Mouse (Mus musculus): ENCODE measurements at regions not wholly inside any gene's neighbourhood (a gene's known extent, or its start where the extent isn't known, plus 50 kb on each side); places are given as distances from the start of the nearest gene placed in this dataset.

DNA sequence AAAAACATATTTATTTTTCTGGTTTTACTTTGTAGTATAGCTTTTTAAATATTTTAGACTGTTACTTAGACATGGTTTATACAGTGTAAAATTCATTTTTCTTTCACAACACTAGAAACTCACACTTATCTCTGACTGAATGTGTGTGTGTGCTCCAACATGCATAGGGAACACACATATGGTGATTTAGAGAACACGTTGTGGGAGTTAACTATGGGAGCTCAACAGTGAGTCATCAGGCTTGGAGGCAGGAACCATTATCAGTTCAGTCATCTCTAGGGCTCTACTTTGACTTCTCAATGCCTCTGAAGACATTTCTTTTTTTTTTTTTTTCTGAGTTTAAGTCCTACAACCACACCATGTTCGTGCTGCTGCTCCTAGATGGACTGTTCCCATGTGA, 997.5 kb upstream of the Mms22l start:
- no peak overlapping the region for H3K9ac ChIP-seq (ENCODE audit: insufficient read depth, low read depth)
- dilution Hi-C loops (cut with MboI; ENCODE audit: extremely low pct_ligation_motif_present, extremely low pct_unique_long_range_greater_than_20kb, low sequenced_read_pairs) = no loop called here
- TF ChIP-seq MXI1 (IDR thresholded peaks at IDR 0.05; ENCODE audit: low read depth, low read length) (no peak), TBP (conservative IDR thresholded peaks at IDR 0.05; ENCODE audit: low read depth, low read length) (no peak), IRF4 (IDR thresholded peaks at IDR 0.05; ENCODE audit: low read depth, low read length) (no peak), ZC3H11A (IDR thresholded peaks at IDR 0.05; ENCODE audit: low read depth, low read length) (no peak), JUN (IDR thresholded peaks at IDR 0.05; ENCODE audit: insufficient read depth, low read depth, low read length) (no peak), HCFC1 (IDR thresholded peaks at IDR 0.05; ENCODE audit: low read depth, low read length) (no peak), CHD1 (IDR thresholded peaks at IDR 0.05; ENCODE audit: low read depth, low read length) (no peak), UBTF (IDR thresholded peaks at IDR 0.05; ENCODE audit: low read depth, low read length) (no peak), ZNF384 (IDR thresholded peaks at IDR 0.05; ENCODE audit: low read depth, low read length) (no peak), POLR2A (IDR thresholded peaks at IDR 0.05; ENCODE audit: low read depth, low read length) (no peak), CTCF (conservative IDR thresholded peaks at IDR 0.05 in 1 of 2, IDR thresholded peaks at IDR 0.05 in 1 of 2; ENCODE audit: low read depth in 2 of 2, low read length in 2 of 2) (no peak), USF2 (conservative IDR thresholded peaks at IDR 0.05; ENCODE audit: low read depth, low read length) (no peak), MAZ (IDR thresholded peaks at IDR 0.05; ENCODE audit: low read depth, low read length) (no peak), RAD21 (IDR thresholded peaks at IDR 0.05; ENCODE audit: low read depth, low read length) (no peak), E2F4 (IDR thresholded peaks at IDR 0.05; ENCODE audit: insufficient replicate concordance, low read depth, low read length) (no peak), GABPA (IDR thresholded peaks at IDR 0.05; ENCODE audit: insufficient replicate concordance, low read depth, low read length) (no peak), MAFK (IDR thresholded peaks at IDR 0.05; ENCODE audit: insufficient replicate concordance, low read length) (no peak), MYC (IDR thresholded peaks at IDR 0.05; ENCODE audit: low read depth, low read length) (no peak), BHLHE40 (IDR thresholded peaks at IDR 0.05; ENCODE audit: low read depth, low read length) (no peak), SIN3A (IDR thresholded peaks at IDR 0.05; ENCODE audit: low read length) (no peak)
- H3K27me3 ChIP-seq (replicated peaks) = no peaks in the 10 kb centered on the region
- H3K4me3 ChIP-seq (replicated peaks in 1 of 3; ENCODE audit: low read depth in 2 of 3, low read length in 2 of 3, poor library complexity in 1 of 3) = no peak overlapping the region
- no peaks in the 10 kb centered on the region for H3K4me1 ChIP-seq (ENCODE audit: control insufficient read depth in 1 of 2, insufficient read depth in 2 of 2)
- H3K27ac ChIP-seq (ENCODE audit: insufficient read depth, low read depth) = no peak overlapping the region
- no peaks in the 10 kb centered on the region for H3K79me2 ChIP-seq (replicated peaks; ENCODE audit: control insufficient read depth, extremely low read depth, insufficient read depth, poor library complexity, severe bottlenecking)
- H3K9me3 ChIP-seq (replicated peaks; ENCODE audit: low read length) = no peaks in the 10 kb centered on the region
- DNase-seq (ENCODE audit: extremely low read depth) = no peak
- no peak overlapping the region for H3K4me2 ChIP-seq (ENCODE audit: insufficient read depth, low read depth, poor library complexity, severe bottlenecking)
- in situ Hi-C loops (cut with MboI; ENCODE audit: low pct_ligation_motif_present, low pct_unique_long_range_greater_than_20kb, low sequenced_read_pairs) = no loop called here
- no peaks in the 10 kb centered on the region for H3K36me3 ChIP-seq (replicated peaks in 1 of 2; ENCODE audit: control insufficient read depth in 1 of 2, insufficient read depth in 1 of 2, low read length in 1 of 2)

DNA sequence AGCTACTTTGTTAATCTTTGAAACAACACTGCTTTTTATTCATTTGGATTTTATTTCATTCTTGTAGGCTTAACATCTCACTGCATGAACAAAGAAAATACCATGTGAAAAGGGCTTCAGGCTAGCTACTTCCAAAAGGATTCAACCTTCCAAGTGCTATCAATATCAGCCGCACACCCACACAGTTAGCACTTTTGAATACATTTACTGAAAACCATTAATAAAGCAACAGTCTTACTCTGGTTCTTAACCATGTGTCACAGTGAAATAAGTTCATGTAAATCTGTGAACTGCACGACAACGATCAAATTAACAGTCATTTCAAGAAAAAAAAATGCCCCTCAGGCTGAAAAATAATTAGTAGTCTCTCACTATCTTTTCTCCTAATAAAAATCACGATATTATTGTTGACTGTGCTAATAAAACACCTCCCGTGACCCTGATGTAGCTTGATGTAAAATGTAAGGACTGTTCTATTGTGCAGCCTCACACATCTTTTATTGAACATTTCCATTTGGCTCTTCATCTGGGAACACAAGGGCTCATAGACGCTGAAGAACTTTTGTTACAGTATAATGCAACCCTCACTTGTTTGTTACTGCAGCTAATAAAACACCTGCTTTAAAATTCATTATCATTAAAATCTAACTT, 991.4 kb upstream of the Mms22l start:
- Histone ChIP-seq H3K27me3 (replicated peaks) (no peaks in the 10 kb centered on the region), H3K4me3 (replicated peaks in 1 of 3; ENCODE audit: low read depth in 2 of 3, low read length in 2 of 3, poor library complexity in 1 of 3) (no peak overlapping the region), H3K9me3 (replicated peaks; ENCODE audit: low read length) (no peaks in the 10 kb centered on the region), H3K4me2 (ENCODE audit: insufficient read depth, low read depth, poor library complexity, severe bottlenecking) (no peak overlapping the region), H3K4me1 (ENCODE audit: control insufficient read depth in 1 of 2, insufficient read depth in 2 of 2) (no peaks in the 10 kb centered on the region), H3K36me3 (replicated peaks in 1 of 2; ENCODE audit: control insufficient read depth in 1 of 2, insufficient read depth in 1 of 2, low read length in 1 of 2) (no peaks in the 10 kb centered on the region), H3K79me2 (replicated peaks; ENCODE audit: control insufficient read depth, extremely low read depth, insufficient read depth, poor library complexity, severe bottlenecking) (no peaks in the 10 kb centered on the region), H3K27ac (ENCODE audit: insufficient read depth, low read depth) (no peak overlapping the region), H3K9ac (ENCODE audit: insufficient read depth, low read depth) (no peak overlapping the region)
- dilution Hi-C loops (cut with MboI; ENCODE audit: extremely low pct_ligation_motif_present, extremely low pct_unique_long_range_greater_than_20kb, low sequenced_read_pairs) = no loop called here
- in situ Hi-C loops (cut with MboI; ENCODE audit: low pct_ligation_motif_present, low pct_unique_long_range_greater_than_20kb, low sequenced_read_pairs) = no loop called here
- DNase-seq (ENCODE audit: extremely low read depth) = no peak
- no peak for TF ChIP-seq UBTF (IDR thresholded peaks at IDR 0.05; ENCODE audit: low read depth, low read length)
- TF ChIP-seq EP300 (IDR thresholded peaks at IDR 0.05; ENCODE audit: low read length) = no peak
- no peak for TF ChIP-seq KAT2A (IDR thresholded peaks at IDR 0.05; ENCODE audit: insufficient replicate concordance, low read length)
- no peak for TF ChIP-seq SMC3 (IDR thresholded peaks at IDR 0.05; ENCODE audit: low read depth, low read length)
- TF ChIP-seq ETS1 (conservative IDR thresholded peaks at IDR 0.05; ENCODE audit: low read depth, low read length) = no peak
- no peak for TF ChIP-seq TCF12 (IDR thresholded peaks at IDR 0.05; ENCODE audit: low read depth, low read length)
- TF ChIP-seq GABPA (IDR thresholded peaks at IDR 0.05; ENCODE audit: insufficient replicate concordance, low read depth, low read length) = no peak
